Mouse (Mus musculus) myocyte (in vitro differentiated cells): ENCODE measurements around the gene Zcchc8. TPM values are rescaled to one million over a fixed set of nuclear protein-coding genes. Genes with fewer than 3 reads are reported as not detected.

ENCODE experiments used
- H3K27me3 ChIP-seq: one replicate; pipeline ENCODE4 v1.6.1; 2011; ENCODE audit not compliant: control insufficient read depth, insufficient read depth, insufficient read length
- H3K36me3 ChIP-seq: one replicate; pipeline ENCODE4 v1.6.1; 2011; ENCODE audit not compliant: control insufficient read depth, insufficient read depth
- H3K4me2 ChIP-seq: one replicate; pipeline ENCODE4 v1.6.1; 2011; ENCODE audit warnings: low read depth, control low read depth
- H3K4me3 ChIP-seq: one replicate; pipeline ENCODE4 v1.5.1; 2011; ENCODE audit warnings: mild to moderate bottlenecking, control low read depth, moderate library complexity
- H3K79me2 ChIP-seq: one replicate; pipeline ENCODE4 v1.6.1; 2011; ENCODE audit not compliant: control insufficient read depth, insufficient read depth
- H3ac ChIP-seq: one replicate; pipeline ENCODE4 v1.6.1; 2011; ENCODE audit not compliant: control insufficient read depth, insufficient read length
- CEBPB ChIP-seq: IDR thresholded peaks from 2 replicates; pipeline ENCODE4 v1.6.1; 2011; ENCODE audit warnings: mild to moderate bottlenecking, moderate library complexity; ENCODE audit not compliant: poor library complexity, insufficient read depth, severe bottlenecking
- E2F4 ChIP-seq: IDR thresholded peaks from one replicate; pipeline ENCODE4 v1.6.1; 2011; ENCODE audit warnings: mild to moderate bottlenecking, control low read depth, moderate library complexity; ENCODE audit not compliant: insufficient read depth
- MAX ChIP-seq: IDR thresholded peaks from one replicate; pipeline ENCODE4 v1.6.1; 2011; ENCODE audit warnings: low read depth, mild to moderate bottlenecking, control low read depth
- MYOD1 ChIP-seq, 3 experiments: IDR thresholded peaks; one replicate each; pipeline ENCODE4 v1.6.1; 2011; ENCODE audit warnings: control low read depth in 2 of 3, low read depth in 2 of 3, mild to moderate bottlenecking in 2 of 3, moderate library complexity in 1 of 3; ENCODE audit not compliant: insufficient read length in 2 of 3, control insufficient read depth in 1 of 3
- POLR2A ChIP-seq: IDR thresholded peaks from one replicate; pipeline ENCODE4 v1.6.1; 2011; ENCODE audit warnings: low read depth, mild to moderate bottlenecking, control low read depth, moderate library complexity; ENCODE audit not compliant: insufficient read length
- REST ChIP-seq: IDR thresholded peaks from one replicate; pipeline ENCODE4 v1.6.1; 2011; ENCODE audit warnings: mild to moderate bottlenecking, control low read depth, moderate library complexity; ENCODE audit not compliant: insufficient read depth, insufficient read length
- SRF ChIP-seq: IDR thresholded peaks from one replicate; pipeline ENCODE4 v1.6.1; 2011; ENCODE audit warnings: low read depth; ENCODE audit not compliant: control insufficient read depth, insufficient read length
- TCF12 ChIP-seq: IDR thresholded peaks from one replicate; pipeline ENCODE4 v1.6.1; 2011; ENCODE audit warnings: mild to moderate bottlenecking, control low read depth; ENCODE audit not compliant: poor library complexity, insufficient read depth, severe bottlenecking
- USF1 ChIP-seq: IDR thresholded peaks from one replicate; pipeline ENCODE4 v1.6.1; 2011; ENCODE audit warnings: low read depth, mild to moderate bottlenecking, control low read depth, moderate library complexity
- polyA plus RNA-seq: library from polyadenylated mRNA; unstranded; fragments of >200 nt; fragmentation: generic; extraction: Trizol; gene quantifications from one replicate; pipeline ENCODE4 v1.2.1, GENCODE M21; 2012; ENCODE audit warnings: missing spikeins

Gene Zcchc8
- polyA plus RNA-seq, 1 experiment = 9.7 TPM

GRCm38 (mm10) chr5:123650825-123651224, 70.1 kb downstream of the Zcchc8 start:
- no peak for TF ChIP-seq REST
- no peak for TF ChIP-seq SRF
- no peak for TF ChIP-seq MYOD1 (IDR thresholded peaks at IDR 0.05; ENCODE audit: control insufficient read depth in 1 of 3, insufficient read length in 2 of 3, low read depth in 2 of 3)
- TF ChIP-seq USF1 = no peak
- no peak for TF ChIP-seq E2F4
- no peak for TF ChIP-seq MAX
- TF ChIP-seq TCF12 = no peak
- no peak for TF ChIP-seq CEBPB
- TF ChIP-seq POLR2A = no peak

More at GRCm38 (mm10) chr5:123650825-123651224, 70.1 kb downstream of the Zcchc8 start:
- Histone ChIP-seq H3K27me3 (no peaks in the 10 kb centered on the region), H3ac (no peak overlapping the region), H3K4me2 (no peak overlapping the region), H3K36me3 (peaks cover 11% of the 10 kb centered on the region), H3K79me2 (no peaks in the 10 kb centered on the region), H3K4me3 (no peak overlapping the region)

Other genes with a start within 250 kb of the Zcchc8 start
- gene Lrrc43, start 231.8 kb downstream of the Zcchc8 start, polyA plus RNA-seq = not detected
- gene Il31, start 231.6 kb downstream of the Zcchc8 start, polyA plus RNA-seq = not detected
- 0.05 TPM for gene B3gnt4, start 210.6 kb downstream of the Zcchc8 start, polyA plus RNA-seq
- 54.2 TPM for gene Diablo, start 196.9 kb downstream of the Zcchc8 start, polyA plus RNA-seq
- not detected for gene Gm49027, start 195.6 kb downstream of the Zcchc8 start, polyA plus RNA-seq
- gene Vps33a, start 148.1 kb downstream of the Zcchc8 start, polyA plus RNA-seq = 18.7 TPM
- 17.5 TPM for gene Clip1, start 36.5 kb downstream of the Zcchc8 start, polyA plus RNA-seq
- 18.4 TPM for gene Rsrc2, start 28.3 kb upstream of the Zcchc8 start, polyA plus RNA-seq
- gene Kntc1, start 28.6 kb upstream of the Zcchc8 start, polyA plus RNA-seq = 6.5 TPM
- not detected for gene Hcar2, start 144.4 kb upstream of the Zcchc8 start, polyA plus RNA-seq
- gene Hcar1, start 158.9 kb upstream of the Zcchc8 start, polyA plus RNA-seq = not detected
- 38.0 TPM for gene Denr, start 186.1 kb upstream of the Zcchc8 start, polyA plus RNA-seq
- not detected for gene Gm43518, start 206.3 kb upstream of the Zcchc8 start, polyA plus RNA-seq
- gene Ccdc62, start 209.6 kb upstream of the Zcchc8 start, polyA plus RNA-seq = 4.7 TPM